Mouse (Mus musculus): ENCODE measurements around the gene Nsmce4a. TPM values are rescaled to one million over a fixed set of nuclear protein-coding genes. Genes with fewer than 3 reads are reported as not detected.

The Nsmce4a gene
- polyA plus RNA-seq, 1 experiment from 2014 or later = 271 TPM

DNA sequence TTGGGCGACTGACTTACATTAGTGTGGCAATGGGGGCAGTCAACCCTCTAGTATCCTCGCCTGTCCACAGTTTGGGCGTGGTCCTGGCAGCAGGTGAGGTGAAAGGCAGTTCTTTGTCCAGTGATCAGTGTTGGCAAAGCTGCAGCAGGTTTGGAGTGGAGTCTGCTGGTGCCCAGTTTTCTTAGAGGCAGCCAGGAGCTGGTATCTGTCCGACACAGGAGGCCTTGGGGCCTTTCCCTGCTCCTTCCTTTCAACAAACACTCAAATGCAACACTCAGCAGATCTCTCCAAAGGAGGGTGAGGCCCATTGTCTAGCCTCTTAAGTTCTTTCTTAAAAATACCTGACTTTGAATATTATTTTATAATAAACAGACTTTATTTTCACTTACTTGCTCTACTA, 14.3 kb downstream of the Nsmce4a start:
- Histone ChIP-seq H3K36me3 (replicated peaks; ENCODE audit: control insufficient read depth, insufficient read depth, low read depth, low read length) (no peaks in the 10 kb centered on the region), H3K27ac (replicated peaks; ENCODE audit: low read depth, low read length) (no peak overlapping the region), H3K4me1 (ENCODE audit: control insufficient read depth, insufficient read depth, low read length) (no peaks in the 10 kb centered on the region), H3K4me3 (ENCODE audit: low read depth, low read length) (no peak overlapping the region), H3K9me3 (replicated peaks; ENCODE audit: control insufficient read depth, low read length) (no peaks in the 10 kb centered on the region), H3K9ac (replicated peaks; ENCODE audit: low read length) (no peak overlapping the region), H3K27me3 (ENCODE audit: control insufficient read depth, insufficient read depth, low read length) (no peaks in the 10 kb centered on the region), H3K4me2 (ENCODE audit: low read depth, low read length) (no peak overlapping the region)
- 78% methylated on average over 4 of the region's 4 CpGs for WGBS
- ATAC-seq (replicated peaks; ENCODE audit: insufficient number of reproducible peaks, low FRiP score, low TSS enrichment, low read depth) (no peak), DNase-seq (ENCODE audit: low spot score) (no peak)

DNA sequence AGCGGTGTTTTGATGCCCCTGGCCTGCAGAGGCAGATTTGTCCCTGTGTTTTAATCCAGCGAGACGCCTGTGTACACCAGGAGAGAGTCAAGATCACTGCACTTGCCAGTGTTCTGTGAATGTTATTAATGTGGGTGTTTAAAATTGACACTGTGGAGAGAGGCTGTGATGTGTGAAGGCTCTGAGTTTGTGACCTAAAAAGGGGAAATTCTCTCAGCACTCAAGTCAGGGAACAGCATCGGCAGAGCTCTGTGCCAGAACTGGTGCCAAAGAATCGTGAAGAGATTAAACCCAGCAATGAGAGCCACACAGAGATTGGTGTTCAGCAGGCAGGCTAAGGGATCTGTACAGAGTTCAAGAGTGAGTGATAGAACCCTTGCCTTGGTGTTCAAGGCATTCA, 17.3 kb downstream of the Nsmce4a start:
- H3K9me3 ChIP-seq (replicated peaks; ENCODE audit: control insufficient read depth, low read length) = no peaks in the 10 kb centered on the region
- DNase-seq (ENCODE audit: low spot score) (no peak), ATAC-seq (replicated peaks; ENCODE audit: insufficient number of reproducible peaks, low FRiP score, low TSS enrichment, low read depth) (no peak)
- H3K36me3 ChIP-seq (replicated peaks; ENCODE audit: control insufficient read depth, insufficient read depth, low read depth, low read length) = no peaks in the 10 kb centered on the region
- H3K9ac ChIP-seq (replicated peaks; ENCODE audit: low read length) = no peak overlapping the region
- H3K4me2 ChIP-seq (ENCODE audit: low read depth, low read length) = no peak overlapping the region
- H3K4me3 ChIP-seq (ENCODE audit: low read depth, low read length) = no peak overlapping the region
- no peaks in the 10 kb centered on the region for H3K27me3 ChIP-seq (ENCODE audit: control insufficient read depth, insufficient read depth, low read length)
- no peak overlapping the region for H3K27ac ChIP-seq (replicated peaks; ENCODE audit: low read depth, low read length)
- no peaks in the 10 kb centered on the region for H3K4me1 ChIP-seq (ENCODE audit: control insufficient read depth, insufficient read depth, low read length)
- WGBS = 72% methylated on average over 5 of the region's 5 CpGs

DNA sequence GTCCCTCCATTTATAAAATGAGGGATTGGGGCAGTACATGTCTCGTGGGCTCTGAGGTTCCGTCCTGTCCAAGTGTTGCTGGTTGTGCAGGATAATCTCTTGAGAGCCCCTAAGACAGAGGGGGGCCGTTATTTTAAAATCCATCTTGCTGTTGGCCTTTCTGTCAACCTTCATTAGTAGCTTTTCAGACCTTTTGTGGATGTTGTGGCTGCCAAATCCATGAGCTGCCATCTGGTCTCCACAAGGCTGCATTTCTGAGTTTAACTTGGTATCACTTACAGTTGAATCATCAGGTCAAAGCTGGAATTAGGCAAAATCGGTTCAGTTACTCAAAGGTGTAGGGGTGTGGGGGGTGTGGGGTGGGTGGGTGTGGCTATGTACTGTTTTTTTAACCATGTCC, 19.6 kb downstream of the Nsmce4a start:
- no peaks in the 10 kb centered on the region for H3K36me3 ChIP-seq (replicated peaks; ENCODE audit: control insufficient read depth, insufficient read depth, low read depth, low read length)
- no peak for DNase-seq (ENCODE audit: low spot score)
- WGBS = 49% methylated on average over 4 of the region's 4 CpGs

DNA sequence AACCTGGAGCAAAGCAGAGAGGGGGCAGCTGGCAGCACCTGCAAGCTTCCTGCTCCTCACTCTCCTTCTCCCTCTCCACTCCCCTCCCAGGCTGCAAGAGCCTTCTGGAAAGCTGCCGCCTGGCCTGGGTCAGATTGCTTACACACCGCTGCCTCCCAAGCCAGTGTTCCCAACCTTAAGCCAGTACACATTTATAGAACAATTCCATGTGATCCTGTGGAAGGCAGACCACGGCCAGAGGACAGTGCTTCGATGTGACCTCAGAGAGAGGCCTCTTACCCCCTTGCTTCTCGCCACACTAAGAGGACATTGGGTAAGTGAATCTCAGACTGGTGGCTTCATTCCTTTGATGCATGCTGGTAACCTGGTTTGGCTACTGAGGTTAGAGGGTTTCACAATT, 20.1 kb downstream of the Nsmce4a start:
- Histone ChIP-seq H3K27me3 (ENCODE audit: control insufficient read depth, insufficient read depth, low read length) (no peaks in the 10 kb centered on the region), H3K4me2 (ENCODE audit: low read depth, low read length) (no peak overlapping the region), H3K9ac (replicated peaks; ENCODE audit: low read length) (no peak overlapping the region), H3K27ac (replicated peaks; ENCODE audit: low read depth, low read length) (no peak overlapping the region), H3K4me1 (ENCODE audit: control insufficient read depth, insufficient read depth, low read length) (no peaks in the 10 kb centered on the region), H3K4me3 (ENCODE audit: low read depth, low read length) (no peak overlapping the region), H3K9me3 (replicated peaks; ENCODE audit: control insufficient read depth, low read length) (no peaks in the 10 kb centered on the region), H3K36me3 (replicated peaks; ENCODE audit: control insufficient read depth, insufficient read depth, low read depth, low read length) (no peaks in the 10 kb centered on the region)
- DNase-seq (ENCODE audit: low spot score) (no peak), ATAC-seq (replicated peaks; ENCODE audit: insufficient number of reproducible peaks, low FRiP score, low TSS enrichment, low read depth) (no peak)
- 68% methylated on average over 5 of the region's 5 CpGs for WGBS

More for the DNA sequence above, 19.6 kb downstream of the Nsmce4a start:
- Histone ChIP-seq H3K9ac (replicated peaks; ENCODE audit: low read length) (no peak overlapping the region), H3K9me3 (replicated peaks; ENCODE audit: control insufficient read depth, low read length) (no peaks in the 10 kb centered on the region), H3K4me3 (ENCODE audit: low read depth, low read length) (no peak overlapping the region), H3K4me1 (ENCODE audit: control insufficient read depth, insufficient read depth, low read length) (no peaks in the 10 kb centered on the region), H3K27ac (replicated peaks; ENCODE audit: low read depth, low read length) (no peak overlapping the region), H3K27me3 (ENCODE audit: control insufficient read depth, insufficient read depth, low read length) (no peaks in the 10 kb centered on the region), H3K4me2 (ENCODE audit: low read depth, low read length) (no peak overlapping the region)
- no peak for ATAC-seq (replicated peaks; ENCODE audit: insufficient number of reproducible peaks, low FRiP score, low TSS enrichment, low read depth)

DNA sequence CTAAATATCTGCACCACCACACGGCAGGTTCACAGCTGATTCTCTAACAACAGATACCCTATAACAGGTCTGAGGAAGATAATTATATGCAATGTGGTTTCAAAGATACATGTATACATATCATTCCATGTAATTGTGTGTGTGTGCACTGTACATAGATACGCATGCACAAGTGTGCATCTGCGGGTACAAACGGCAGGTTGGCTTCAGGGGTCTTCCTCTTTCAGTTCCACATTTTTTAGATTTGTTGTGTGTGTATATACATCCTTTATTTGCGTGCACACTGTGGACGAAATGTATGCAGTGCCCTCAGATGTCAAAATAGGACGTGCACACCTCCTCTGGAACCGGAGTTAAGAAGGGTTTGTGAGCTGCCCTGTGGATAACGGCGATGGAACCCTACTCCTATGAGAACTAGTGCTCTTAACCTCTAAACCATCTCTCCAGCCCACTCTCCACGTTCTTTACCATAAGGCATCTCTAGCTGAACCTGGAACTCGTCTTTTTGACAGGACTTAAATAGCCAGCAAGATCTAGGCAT, 25.2 kb downstream of the Nsmce4a start:
- Histone ChIP-seq H3K27ac (replicated peaks; ENCODE audit: low read depth, low read length) (no peak overlapping the region), H3K9me3 (replicated peaks; ENCODE audit: control insufficient read depth, low read length) (no peaks in the 10 kb centered on the region), H3K4me3 (ENCODE audit: low read depth, low read length) (no peak overlapping the region; the same call in 1 of the 2 replicates), H3K4me2 (ENCODE audit: low read depth, low read length) (no peak overlapping the region), H3K4me1 (ENCODE audit: control insufficient read depth, insufficient read depth, low read length) (no peaks in the 10 kb centered on the region; the same call in 1 of the 2 replicates), H3K36me3 (replicated peaks; ENCODE audit: control insufficient read depth, insufficient read depth, low read depth, low read length) (peaks cover 3% of the 10 kb centered on the region), H3K9ac (replicated peaks; ENCODE audit: low read length) (no peak overlapping the region), H3K27me3 (ENCODE audit: control insufficient read depth, insufficient read depth, low read length) (no peaks in the 10 kb centered on the region)
- DNase-seq (ENCODE audit: low spot score) = no peak
- ATAC-seq (replicated peaks; ENCODE audit: insufficient number of reproducible peaks, low FRiP score, low TSS enrichment, low read depth) = peak; percentile 27; the same call in 1 of the 2 replicates
- 84% methylated on average over 12 of the region's 12 CpGs for WGBS

DNA sequence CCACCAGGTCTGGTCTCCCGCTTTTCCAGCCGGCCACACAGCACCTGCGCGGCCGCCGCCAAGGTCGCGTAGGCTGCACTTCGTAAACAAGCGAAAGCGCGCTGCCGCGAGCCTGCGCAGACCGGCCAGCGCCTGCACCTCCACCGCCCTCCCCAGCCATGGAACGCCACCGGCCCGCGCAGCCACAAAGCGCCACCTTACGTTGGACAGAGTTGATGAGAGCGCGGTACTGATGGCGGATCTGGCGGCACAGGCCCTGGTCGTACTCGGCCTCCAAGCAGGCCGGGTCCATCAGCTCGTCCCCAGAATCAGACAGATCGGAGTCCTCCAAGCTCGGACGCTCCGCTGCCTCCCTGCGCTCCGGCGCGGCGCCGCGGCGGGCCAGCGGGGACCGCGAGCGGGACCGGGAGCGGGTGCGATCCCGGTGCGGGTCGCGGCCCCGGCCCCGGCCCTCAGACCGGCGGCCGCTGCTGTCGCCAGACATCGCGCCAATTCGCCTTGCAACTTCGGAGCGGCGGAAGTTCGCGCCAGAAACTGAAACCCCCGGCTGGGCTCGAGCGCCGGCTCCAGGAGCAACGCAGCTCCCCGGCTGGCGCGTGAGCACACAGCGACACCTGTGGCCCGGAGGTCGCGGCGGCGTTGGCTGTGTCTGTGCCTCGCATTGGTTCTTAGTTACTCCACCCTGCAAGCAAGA, 26.0 kb downstream of the Nsmce4a start:
- WGBS = under 1% methylated on average over 83 of the region's 84 CpGs

DNA sequence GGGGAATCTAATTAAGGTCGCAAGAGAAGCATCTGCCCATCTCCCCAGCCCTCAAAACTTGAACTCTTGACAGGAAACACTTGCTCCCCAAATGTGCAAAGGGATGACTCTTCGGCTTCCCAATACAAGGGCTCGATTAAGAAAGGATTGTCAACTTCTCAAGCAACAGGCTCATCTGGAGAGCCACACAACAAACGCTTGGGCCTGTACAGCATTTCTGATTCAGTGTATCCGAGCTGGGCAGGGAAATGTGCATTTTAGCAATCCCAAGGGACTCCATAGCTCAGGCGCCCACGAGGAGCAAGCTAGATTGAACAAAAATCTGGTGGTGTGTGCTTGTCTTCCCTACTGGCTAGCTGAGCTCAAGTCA, 26.5 kb downstream of the Nsmce4a start:
- H3K4me3 ChIP-seq (ENCODE audit: low read depth, low read length) = peak overlapping the region; percentile 84
- H3K27me3 ChIP-seq (ENCODE audit: control insufficient read depth, insufficient read depth, low read length) = no peaks in the 10 kb centered on the region
- H3K9ac ChIP-seq (replicated peaks; ENCODE audit: low read length) = peak overlapping the region; percentile 98
- peak overlapping the region; percentile 72 for H3K4me2 ChIP-seq (ENCODE audit: low read depth, low read length)
- H3K9me3 ChIP-seq (replicated peaks; ENCODE audit: control insufficient read depth, low read length) = no peaks in the 10 kb centered on the region
- peak overlapping the region; percentile 98 for H3K27ac ChIP-seq (replicated peaks; ENCODE audit: low read depth, low read length)
- no peaks in the 10 kb centered on the region; the same call in 1 of the 2 replicates for H3K4me1 ChIP-seq (ENCODE audit: control insufficient read depth, insufficient read depth, low read length)
- ATAC-seq (replicated peaks; ENCODE audit: insufficient number of reproducible peaks, low FRiP score, low TSS enrichment, low read depth) = no peak; the same call in 1 of the 2 replicates
- 10% methylated on average over 7 of the region's 7 CpGs for WGBS
- H3K36me3 ChIP-seq (replicated peaks; ENCODE audit: control insufficient read depth, insufficient read depth, low read depth, low read length) = peaks cover 9% of the 10 kb centered on the region
- no peak for DNase-seq (ENCODE audit: low spot score)

More for the DNA sequence above, 26.0 kb downstream of the Nsmce4a start:
- H3K27me3 ChIP-seq (ENCODE audit: control insufficient read depth, insufficient read depth, low read length) = no peaks in the 10 kb centered on the region
- DNase-seq (ENCODE audit: low spot score) = peak; percentile 94
- H3K9me3 ChIP-seq (replicated peaks; ENCODE audit: control insufficient read depth, low read length) = no peaks in the 10 kb centered on the region
- H3K4me2 ChIP-seq (ENCODE audit: low read depth, low read length) = peak overlapping the region; percentile 72
- peaks cover 9% of the 10 kb centered on the region for H3K36me3 ChIP-seq (replicated peaks; ENCODE audit: control insufficient read depth, insufficient read depth, low read depth, low read length)
- H3K9ac ChIP-seq (replicated peaks; ENCODE audit: low read length) = peak overlapping the region; percentile 98
- peak; percentile 91 for ATAC-seq (replicated peaks; ENCODE audit: insufficient number of reproducible peaks, low FRiP score, low TSS enrichment, low read depth)
- no peaks in the 10 kb centered on the region; the same call in 1 of the 2 replicates for H3K4me1 ChIP-seq (ENCODE audit: control insufficient read depth, insufficient read depth, low read length)
- H3K27ac ChIP-seq (replicated peaks; ENCODE audit: low read depth, low read length) = peak overlapping the region; percentile 98
- peak overlapping the region; percentile 84 for H3K4me3 ChIP-seq (ENCODE audit: low read depth, low read length)

DNA sequence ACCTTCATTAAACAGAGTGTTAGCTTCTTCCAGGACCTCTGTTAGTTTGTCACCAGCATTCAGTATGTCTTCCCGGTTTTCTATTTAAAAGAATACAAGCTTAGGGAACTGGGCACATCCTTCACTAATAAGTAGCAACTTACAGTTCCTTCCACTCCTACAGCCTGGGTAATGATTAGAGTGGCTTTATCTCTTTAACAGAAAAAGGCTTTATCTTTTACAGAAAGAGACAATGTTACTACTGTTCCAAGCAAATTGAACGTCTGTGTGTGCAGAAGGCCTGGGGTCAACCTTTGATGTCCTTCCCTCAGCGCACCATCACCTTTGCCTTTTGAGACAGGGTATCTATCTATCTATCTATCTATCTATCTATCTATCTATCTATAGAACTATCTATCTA, 27.0 kb downstream of the Nsmce4a start:
- H3K27ac ChIP-seq (replicated peaks; ENCODE audit: low read depth, low read length) = no peak overlapping the region
- H3K9me3 ChIP-seq (replicated peaks; ENCODE audit: control insufficient read depth, low read length) = no peaks in the 10 kb centered on the region
- no peaks in the 10 kb centered on the region; the same call in 1 of the 2 replicates for H3K4me1 ChIP-seq (ENCODE audit: control insufficient read depth, insufficient read depth, low read length)
- peak overlapping the region; percentile 84 for H3K4me3 ChIP-seq (ENCODE audit: low read depth, low read length)
- 53% methylated on average over 3 of the region's 3 CpGs for WGBS
- DNase-seq (ENCODE audit: low spot score) = no peak
- H3K27me3 ChIP-seq (ENCODE audit: control insufficient read depth, insufficient read depth, low read length) = no peaks in the 10 kb centered on the region
- H3K9ac ChIP-seq (replicated peaks; ENCODE audit: low read length) = peak overlapping the region; percentile 98
- peaks cover 12% of the 10 kb centered on the region for H3K36me3 ChIP-seq (replicated peaks; ENCODE audit: control insufficient read depth, insufficient read depth, low read depth, low read length)
- H3K4me2 ChIP-seq (ENCODE audit: low read depth, low read length) = peak overlapping the region; percentile 72
- no peak for ATAC-seq (replicated peaks; ENCODE audit: insufficient number of reproducible peaks, low FRiP score, low TSS enrichment, low read depth)
